ENCODE assay signal across 8 mouse cellular contexts in the genomic region with DNA sequence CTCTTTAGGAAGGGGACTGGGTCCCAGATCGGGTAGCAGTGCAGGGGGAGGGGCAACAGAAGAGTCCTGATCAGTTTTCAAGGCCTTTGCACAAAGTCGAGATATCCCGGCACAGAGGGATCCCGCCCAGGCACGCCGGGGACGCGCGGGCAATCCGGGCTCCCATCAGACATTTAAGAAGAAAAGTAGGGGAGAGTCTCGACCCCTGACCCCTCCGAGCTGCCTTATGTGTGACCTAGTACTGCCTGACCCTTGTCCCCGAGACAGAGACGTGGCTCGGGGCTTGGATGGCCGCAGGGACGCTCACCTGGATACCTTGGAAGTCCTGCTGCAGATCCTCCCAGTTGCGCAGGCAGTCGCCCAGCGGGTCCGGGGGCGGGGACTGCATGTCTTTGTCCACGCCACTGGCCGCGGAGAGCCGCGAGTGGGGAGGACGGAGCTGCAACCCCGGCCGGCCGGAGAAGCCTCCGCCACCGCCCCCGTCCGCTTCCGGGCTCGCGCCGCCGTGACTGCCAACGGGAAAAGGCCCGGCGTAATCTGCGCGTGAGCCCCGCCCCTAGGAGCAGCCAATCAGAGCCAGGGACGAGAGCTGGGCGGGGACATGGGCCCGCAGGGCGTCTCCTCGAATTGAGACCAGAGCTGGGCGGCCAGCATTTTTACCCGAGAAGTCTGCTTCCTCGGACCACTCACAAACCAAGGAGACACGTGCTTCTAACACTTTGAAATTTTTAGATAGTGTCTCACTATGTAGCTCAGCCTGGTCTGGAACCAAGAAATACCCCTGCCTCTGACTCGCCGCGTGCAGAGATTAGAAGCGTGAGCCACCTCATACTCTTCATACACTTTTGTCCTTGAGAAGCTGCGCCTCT. TPM values are rescaled to one million over a fixed set of nuclear protein-coding genes. Genes with fewer than 3 reads are reported as not detected.
A peak's percentile ranks its signal among the peaks of the same experiment; 100 is the strongest.
DNase-seq lines count a peak whose midpoint lies in the region; ATAC-seq and TF ChIP-seq lines count a peak whose summit lies in the region.

A gene (minus strand): TSS at position 708 of the 869 bp plus-strand sequence.

- peaks cover 14% of the 10 kb centered on the region for H3K27me3 ChIP-seq in hindbrain, embryonic 10.5 days (ENCODE audit: insufficient read depth, poor library complexity, severe bottlenecking)
- H3K27me3 ChIP-seq in lung, postnatal 0 days (replicated peaks; ENCODE audit: insufficient read depth, low read length) = no peaks in the 10 kb centered on the region

- peak within 1 kb of the TSS; percentile 66 for H3K9ac ChIP-seq in lung, postnatal 0 days (replicated peaks; ENCODE audit: low read depth)

- peak; percentile 63 for DNase-seq in MEL-GATA-1-ER (ENCODE audit: extremely low read depth, low read depth)
- DNase-seq in cerebellum, adult 8-10 months = peak; percentile 92
- DNase-seq in hindbrain, embryonic 10.5 days (ENCODE audit: low spot score) = peak; percentile 94
- DNase-seq in layer of hippocampus, adult 9-11 months = peak; percentile 93
- peak; percentile 98 for DNase-seq in lung, postnatal 0 days (ENCODE audit: low spot score)
- DNase-seq in ovary, postnatal 14 days (ENCODE audit: low spot score) = peak; percentile 90
- peak; percentile 95 for DNase-seq in thymus, postnatal 14 days

- peaks cover 27% of the 10 kb centered on the region for H3K36me3 ChIP-seq in hindbrain, embryonic 10.5 days
- H3K36me3 ChIP-seq in lung, postnatal 0 days (ENCODE audit: insufficient read depth, low read length) = peaks cover 6% of the 10 kb centered on the region; the same call in 1 of the 2 replicates

- TF ChIP-seq CTCF in lung, postnatal 0 days (IDR thresholded peaks at IDR 0.05) = no peak; the same call in 1 of the 2 replicates

- H3K4me2 ChIP-seq in lung, postnatal 0 days (replicated peaks; ENCODE audit: low read depth, low read length) = peak within 1 kb of the TSS; percentile 92

- H3K4me3 ChIP-seq in hindbrain, embryonic 10.5 days = peak within 1 kb of the TSS; percentile 86
- peak within 1 kb of the TSS; percentile 82 for H3K4me3 ChIP-seq in lung, postnatal 0 days (ENCODE audit: low read depth, low read length)

- H3K9me3 ChIP-seq in hindbrain, embryonic 10.5 days = peaks cover 18% of the 10 kb centered on the region
- no peaks in the 10 kb centered on the region for H3K9me3 ChIP-seq in lung, postnatal 0 days (ENCODE audit: low read length)

- H3K4me1 ChIP-seq in hindbrain, embryonic 10.5 days (replicated peaks) = peaks cover 33% of the 10 kb centered on the region
- peaks cover 4% of the 10 kb centered on the region; the same call in 1 of the 2 replicates for H3K4me1 ChIP-seq in lung, postnatal 0 days (ENCODE audit: insufficient read depth, low read depth, low read length)

- peak; percentile 98 for ATAC-seq in frontal cortex, adult (ENCODE audit: low TSS enrichment)
- peak; percentile 98 for ATAC-seq in lung, postnatal 0 days

- H3K27ac ChIP-seq in hindbrain, embryonic 10.5 days = peak within 1 kb of the TSS; percentile 88
- peak within 1 kb of the TSS; percentile 71 for H3K27ac ChIP-seq in lung, postnatal 0 days (ENCODE audit: low read length)

- peak; percentile 44; the same call in 1 of the 2 replicates for TF ChIP-seq EP300 in lung, postnatal 0 days (IDR thresholded peaks at IDR 0.05)

- under 1% methylated on average over 60 of the region's 60 CpGs for WGBS in hindbrain, embryonic 10.5 days
- WGBS in lung, postnatal 0 days = under 1% methylated on average over 52 of the region's 60 CpGs

RNA-seq across cellular contexts. Expression of the gene that starts here (rescaled TPM):
- 67.0 and 74.3 TPM in 2 replicates for polyA plus RNA-seq in hindbrain, embryonic 10.5 days (2016; fragmentation: Nextera tagmentation; extraction: Ambion mirVana)
- 44.0 and 45.2 TPM in 2 replicates for polyA plus RNA-seq in lung, postnatal 0 days (2015; fragmentation: Nextera tagmentation; extraction: Ambion mirVana)

Comparison
In these comparisons a context has a peak if more than half of its experiments do, and no peak if none do; other contexts are left out.
1. Peak in every context shown above with its lines: DNase-seq, ATAC-seq, H3K4me3 ChIP-seq and H3K27ac ChIP-seq.